Mouse (Mus musculus) limb, embryonic 14.5 days (tissue): Measurements from ENCODE around the gene Zfp229. TPM values are rescaled to one million over a fixed set of nuclear protein-coding genes. Genes with fewer than 3 reads are reported as not detected.

Source experiments
- ATAC-seq: fragments of 200-750 bp; cut with Nextera tagmentation; 2 replicates; pipeline ENCODE4 v1.8.0; 2017; ENCODE audit warnings: low read depth, moderate number of reproducible peaks, moderate TSS enrichment; ENCODE audit not compliant: low FRiP score
- DNase-seq: peaks from one replicate; pipeline ENCODE4 v3.0.0-alpha.2; 2015; ENCODE audit warnings: low spot score
- H3K27ac ChIP-seq: fragments of 300-500 bp; sonication (generic); replicated peaks from 2 replicates; pipeline ENCODE4 v1.5.1; 2014; ENCODE audit warnings: low read depth, mild to moderate bottlenecking, low read length, moderate library complexity, mixed read lengths
- H3K27me3 ChIP-seq: fragments of 300-500 bp; sonication (generic); 2 replicates; pipeline ENCODE4 v1.6.1; 2014; ENCODE audit warnings: low read length, mixed read lengths; ENCODE audit not compliant: control insufficient read depth, insufficient read depth
- H3K36me3 ChIP-seq: fragments of 300-500 bp; sonication (generic); 2 replicates; pipeline ENCODE4 v1.6.1; 2014; ENCODE audit warnings: mild to moderate bottlenecking, low read length, moderate library complexity, mixed read lengths; ENCODE audit not compliant: control insufficient read depth, insufficient read depth
- H3K4me1 ChIP-seq: fragments of 300-500 bp; sonication (generic); 2 replicates; pipeline ENCODE4 v1.6.1; 2014; ENCODE audit warnings: antibody characterized with exemption, low read length, mixed read lengths; ENCODE audit not compliant: control insufficient read depth, insufficient read depth
- H3K4me2 ChIP-seq: fragments of 300-500 bp; sonication (generic); replicated peaks from 2 replicates; pipeline ENCODE4 v1.6.1; 2014; ENCODE audit warnings: low read depth, mild to moderate bottlenecking, low read length, moderate library complexity; ENCODE audit not compliant: severe bottlenecking
- H3K4me3 ChIP-seq: fragments of 300-500 bp; sonication (generic); replicated peaks from 2 replicates; pipeline ENCODE4 v1.5.1; 2014; ENCODE audit warnings: low read length
- H3K9ac ChIP-seq: fragments of 300-500 bp; sonication (generic); 2 replicates; pipeline ENCODE4 v1.6.1; 2014; ENCODE audit warnings: mild to moderate bottlenecking, low read depth, low read length, moderate library complexity; ENCODE audit not compliant: severe bottlenecking
- H3K9me3 ChIP-seq: fragments of 300-500 bp; sonication (generic); 2 replicates; pipeline ENCODE4 v1.6.1; 2016; ENCODE audit warnings: low read length; ENCODE audit not compliant: control insufficient read depth
- POLR2A ChIP-seq: fragments of 200-500 bp; IDR thresholded peaks from 2 replicates; pipeline ENCODE4 v1.8.0; 2012; ENCODE audit warnings: inconsistent platforms, mild to moderate bottlenecking, moderate library complexity, borderline replicate concordance; ENCODE audit not compliant: insufficient read depth, insufficient read length; ENCODE audit errors: extremely low read depth
- WGBS: fragments of 180-500 bp; shearing (Covaris S2); extraction: QIAGEN DNeasy Blood & Tissue Kit; methylation state at CpG from one replicate; pipeline ENCODE4 v1.1.7; 2014; 5-methylcytosine and 5-hydroxymethylcytosine counted together
- polyA plus RNA-seq, 2 experiments: library from polyadenylated mRNA; depleted of rRNA in 1 of 2; stranded (reverse) in 1 of 2; unstranded in 1 of 2; fragments of >200 nt; fragmentation: Nextera tagmentation in 1 of 2; extraction: Ambion mirVana in 1 of 2; gene quantifications; 2 replicates each; pipeline versions ENCODE4 v1.2.1 to v1.2.3; 2012 to 2014

Zfp229 gene
- polyA plus RNA-seq, 2 experiments: 7.0 to 7.2 TPM

DNA sequence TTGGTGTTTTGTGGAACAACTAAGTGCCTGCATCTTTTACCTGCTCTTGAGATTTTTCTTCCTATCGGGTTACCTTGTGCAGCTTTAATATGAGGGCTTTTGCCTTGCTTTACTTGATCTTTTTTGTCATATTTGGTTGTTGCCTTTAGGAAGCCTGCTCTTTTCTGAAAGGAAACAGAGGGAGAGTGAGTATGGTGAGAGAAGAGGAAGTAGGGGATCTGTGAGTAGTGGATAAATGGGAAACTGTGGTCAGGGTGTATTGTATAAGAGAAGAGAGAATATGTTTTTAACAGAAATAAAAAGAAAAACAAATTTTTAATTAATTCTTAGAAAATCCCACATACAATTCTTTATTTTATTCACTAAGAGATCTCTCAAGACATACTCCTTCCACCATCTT, 27.2 kb upstream of the Zfp229 start:
- H3K4me1 ChIP-seq: no peaks in the 10 kb centered on the region
- H3K4me2 ChIP-seq: no peak overlapping the region
- H3K9ac ChIP-seq: no peak overlapping the region
- H3K4me3 ChIP-seq: no peak overlapping the region
- no peaks in the 10 kb centered on the region for H3K9me3 ChIP-seq
- 70% methylated on average over 1 of the region's 1 CpGs for WGBS
- no peaks in the 10 kb centered on the region for H3K36me3 ChIP-seq
- ATAC-seq (no peak), DNase-seq (no peak)
- TF ChIP-seq POLR2A: no peak
- no peaks in the 10 kb centered on the region for H3K27me3 ChIP-seq
- no peak overlapping the region for H3K27ac ChIP-seq

DNA sequence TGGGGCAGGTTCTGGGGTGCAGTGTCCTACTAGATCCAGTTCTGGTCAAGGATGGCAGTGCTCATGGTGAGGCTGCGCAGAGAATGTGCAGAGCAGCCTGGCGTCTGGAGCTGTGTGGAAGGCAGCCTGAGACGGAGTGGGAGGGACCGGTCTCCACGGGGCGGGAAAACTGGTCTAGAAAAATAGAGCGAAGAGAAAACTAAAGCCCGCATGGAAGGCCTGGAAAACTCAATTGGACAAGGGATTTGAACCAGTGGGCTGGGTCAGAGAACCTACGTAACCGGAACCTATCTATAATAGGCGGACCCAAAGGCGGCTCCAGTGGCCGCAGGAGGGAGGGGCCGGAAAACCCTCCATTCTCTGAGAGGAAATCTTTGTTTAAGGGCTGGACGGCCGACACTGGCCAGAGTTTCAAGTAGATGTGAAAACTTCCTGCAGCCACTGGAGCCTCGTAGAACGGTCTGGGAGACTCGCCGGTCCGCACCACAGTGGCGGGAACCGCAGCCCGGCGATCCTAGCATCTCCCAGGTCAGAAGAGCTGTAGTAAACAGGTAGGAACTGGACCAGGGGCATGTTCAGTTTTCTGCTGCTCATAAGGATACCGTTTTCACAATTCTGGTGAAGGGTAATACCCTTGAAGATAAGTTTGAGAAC, 23.1 kb upstream of the Zfp229 start, which contains the start of gene Zfp760:
Gene Zfp760, plus strand, starts transcription at position 399 of the 654 bp plus-strand sequence.
- Histone ChIP-seq H3K27ac (peak within 1 kb of the TSS; percentile 93), H3K4me2 (peak within 1 kb of the TSS; percentile 51), H3K4me1 (peaks cover 2% of the 10 kb centered on the region; the same call in 1 of the 2 replicates), H3K4me3 (peak within 1 kb of the TSS; percentile 51), H3K27me3 (no peaks in the 10 kb centered on the region), H3K9me3 (no peaks in the 10 kb centered on the region), H3K36me3 (peaks cover 16% of the 10 kb centered on the region), H3K9ac (peak within 1 kb of the TSS; percentile 75)
- ATAC-seq (peak; percentile 98), DNase-seq (peak; percentile 95)
- peak; percentile 57; the same call in 1 of the 2 replicates for TF ChIP-seq POLR2A
- 8% methylated on average over 26 of the region's 26 CpGs for WGBS

DNA sequence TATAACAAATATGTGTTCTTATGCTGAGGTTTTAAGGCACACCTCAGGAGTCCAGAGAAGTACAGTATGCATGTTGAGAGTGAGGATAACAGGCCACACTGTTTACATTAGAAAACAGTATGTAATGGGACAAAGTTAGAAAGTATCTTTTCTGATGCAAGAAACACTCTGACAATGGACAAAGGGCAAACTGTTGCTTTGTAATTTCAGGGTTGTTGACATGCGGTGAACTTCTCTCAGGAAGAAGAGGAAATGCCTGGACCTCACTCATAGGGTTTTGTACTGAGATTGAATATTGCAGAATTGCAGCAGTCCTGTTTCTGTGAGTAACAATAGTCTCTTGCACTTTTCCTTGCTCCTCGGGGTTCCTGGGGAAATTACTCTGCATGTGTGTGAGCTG, 22.2 kb upstream of the Zfp229 start:
- no peaks in the 10 kb centered on the region for H3K27me3 ChIP-seq
- H3K4me3 ChIP-seq: peak overlapping the region; percentile 51
- H3K27ac ChIP-seq: no peak overlapping the region
- no peak for DNase-seq
- H3K4me2 ChIP-seq: peak overlapping the region; percentile 51
- H3K4me1 ChIP-seq: peaks cover 2% of the 10 kb centered on the region; the same call in 1 of the 2 replicates
- no peak for TF ChIP-seq POLR2A
- WGBS: 55% methylated on average over 2 of the region's 2 CpGs
- H3K36me3 ChIP-seq: peaks cover 18% of the 10 kb centered on the region
- no peaks in the 10 kb centered on the region for H3K9me3 ChIP-seq
- H3K9ac ChIP-seq: peak overlapping the region; percentile 75
- ATAC-seq: no peak

DNA sequence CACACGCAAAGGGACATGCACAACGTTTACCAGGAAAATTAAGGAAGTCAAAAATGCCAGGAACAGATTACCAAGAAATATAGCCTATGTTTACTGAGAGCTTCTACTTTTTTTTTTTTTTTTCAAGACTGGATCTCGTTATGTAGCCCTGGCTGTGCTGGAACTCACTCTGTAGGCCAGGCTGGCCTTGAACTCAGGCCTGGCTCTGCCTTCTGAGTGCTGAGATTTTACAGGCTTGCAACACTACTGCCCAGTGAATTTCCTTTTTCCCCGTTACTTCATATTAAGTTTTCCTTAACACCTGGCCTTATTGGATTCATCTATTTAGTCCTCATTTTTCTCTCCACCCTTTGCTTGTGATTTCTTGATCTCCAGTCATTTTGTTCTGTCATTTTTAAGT, 2.5 kb downstream of the Zfp229 start:
- Histone ChIP-seq H3K9ac (peak overlapping the region; percentile 85; the same call in 1 of the 2 replicates), H3K27ac (peak overlapping the region; percentile 79; the same call in 1 of the 2 replicates), H3K4me2 (peak overlapping the region; percentile 46), H3K9me3 (no peaks in the 10 kb centered on the region), H3K27me3 (no peaks in the 10 kb centered on the region), H3K4me1 (peaks cover 4% of the 10 kb centered on the region), H3K36me3 (peaks cover 11% of the 10 kb centered on the region), H3K4me3 (peak overlapping the region; percentile 65)
- no peak for TF ChIP-seq POLR2A
- DNase-seq (no peak), ATAC-seq (no peak)
- 76% methylated on average over 4 of the region's 4 CpGs for WGBS

DNA sequence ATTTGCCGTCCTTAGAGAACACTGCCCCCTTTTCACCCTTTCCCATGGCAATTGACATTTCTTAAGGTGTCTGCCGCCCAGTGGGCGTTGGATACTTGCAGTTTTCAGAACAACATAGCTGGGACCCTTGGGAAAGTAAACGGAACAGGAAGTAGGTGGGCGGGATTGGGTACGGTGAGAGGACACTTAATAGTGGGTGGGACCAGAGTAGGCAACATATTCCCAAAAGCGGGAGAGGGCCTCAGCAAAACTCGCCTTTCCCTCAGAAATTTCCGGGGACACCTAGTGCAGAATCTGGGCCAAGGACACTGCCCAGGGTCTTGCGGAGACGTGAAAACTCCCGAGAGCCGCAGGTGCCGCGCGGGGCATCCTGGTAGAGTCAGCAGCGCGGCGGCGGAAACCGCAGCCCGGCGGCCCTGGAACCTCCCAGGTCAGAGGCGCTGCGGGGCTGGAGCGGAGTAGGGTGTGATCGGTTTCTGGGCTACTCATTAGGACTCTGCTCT, 3.0 kb downstream of the Zfp229 start:
- Histone ChIP-seq H3K36me3 (peaks cover 14% of the 10 kb centered on the region), H3K27ac (peak overlapping the region; percentile 79), H3K4me1 (peaks cover 4% of the 10 kb centered on the region), H3K4me2 (peak overlapping the region; percentile 46), H3K9ac (peak overlapping the region; percentile 85), H3K4me3 (peak overlapping the region; percentile 65), H3K27me3 (no peaks in the 10 kb centered on the region), H3K9me3 (no peaks in the 10 kb centered on the region)
- WGBS: 4% methylated on average over 27 of the region's 27 CpGs
- peak; percentile 98 for ATAC-seq
- TF ChIP-seq POLR2A: peak; percentile 57; the same call in 1 of the 2 replicates
- peak; percentile 87 for DNase-seq
